Mouse (Mus musculus): ENCODE data around the gene Atg4c. TPM values are rescaled to one million over a fixed set of nuclear protein-coding genes. Genes with fewer than 3 reads are reported as not detected.

The Atg4c gene
- polyA plus RNA-seq, 1 experiment from 2014 or later, result 10.9 TPM

DNA sequence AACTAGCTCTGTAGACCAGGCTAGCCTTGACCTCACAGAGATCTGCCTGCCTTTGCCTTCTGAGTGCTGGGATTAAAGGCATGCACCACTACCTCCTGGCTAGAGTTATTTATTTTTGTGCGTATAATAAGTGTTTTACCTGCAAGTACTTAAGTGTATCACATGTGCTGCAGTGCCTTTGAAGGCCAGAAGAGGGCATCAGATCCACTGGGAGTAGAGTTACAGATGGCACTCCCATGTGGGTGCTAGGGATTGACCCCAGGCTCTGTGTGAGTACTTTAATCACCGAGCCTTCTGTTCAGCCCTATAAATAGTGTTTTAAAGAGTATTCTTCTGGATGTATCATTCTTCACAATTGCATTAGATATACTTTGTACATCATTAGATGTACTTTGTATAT, 44.6 kb downstream of the Atg4c start:
- H3K36me3 ChIP-seq, result peaks cover 20% of the 10 kb centered on the region
- H3K27ac ChIP-seq, result no peak overlapping the region
- no peak overlapping the region for H3K4me3 ChIP-seq
- no peaks in the 10 kb centered on the region for H3K4me1 ChIP-seq
- no peak for DNase-seq (ENCODE audit: low spot score)
- H3K27me3 ChIP-seq (ENCODE audit: insufficient read depth, poor library complexity, severe bottlenecking), result no peaks in the 10 kb centered on the region
- 91% methylated on average over 2 of the region's 2 CpGs for WGBS
- no peaks in the 10 kb centered on the region for H3K9me3 ChIP-seq

DNA sequence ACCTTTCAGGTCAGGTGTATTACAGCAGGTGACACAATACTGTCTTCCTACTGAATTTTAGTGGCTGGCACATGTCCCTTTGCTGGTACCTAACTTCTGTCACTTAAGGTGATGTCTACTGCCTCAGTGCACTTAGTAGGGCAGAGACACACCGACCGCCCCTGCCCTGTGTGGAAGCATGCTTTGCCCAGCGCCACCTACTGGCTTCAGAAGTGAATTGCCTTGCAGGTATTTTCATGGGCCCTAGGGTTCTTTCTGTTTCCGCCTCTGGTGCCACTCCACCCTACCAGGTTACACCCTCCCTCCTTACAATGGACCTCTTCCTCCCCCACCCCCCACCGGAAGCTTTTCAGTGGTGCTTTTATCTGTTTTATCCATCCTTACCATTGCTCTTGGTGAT, 47.9 kb downstream of the Atg4c start:
- Histone ChIP-seq H3K27me3 (ENCODE audit: insufficient read depth, poor library complexity, severe bottlenecking) (no peaks in the 10 kb centered on the region), H3K4me1 (no peaks in the 10 kb centered on the region), H3K4me3 (no peak overlapping the region), H3K9me3 (no peaks in the 10 kb centered on the region), H3K36me3 (peaks cover 20% of the 10 kb centered on the region), H3K27ac (no peak overlapping the region)
- 44% methylated on average over 5 of the region's 5 CpGs for WGBS
- DNase-seq (ENCODE audit: low spot score), result no peak

DNA sequence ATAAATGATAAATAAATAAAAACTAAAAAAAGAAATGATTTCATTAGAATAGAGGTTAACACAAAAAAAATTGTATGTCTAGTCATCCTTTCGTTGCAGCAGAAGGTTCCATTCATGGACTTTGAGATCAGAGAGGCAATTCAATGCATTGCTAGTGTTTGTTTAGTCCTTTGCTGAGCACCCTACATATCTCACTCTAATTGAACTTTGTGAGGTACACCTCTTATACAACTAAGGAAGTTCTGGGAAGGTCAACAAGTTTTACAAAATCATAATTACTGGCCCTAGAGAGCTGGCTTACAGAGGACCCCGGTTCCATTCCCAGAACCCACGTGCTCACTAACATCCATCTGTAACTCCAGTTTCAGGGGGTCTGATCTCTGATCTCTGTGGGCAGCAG, 55.6 kb downstream of the Atg4c start:
- WGBS, result 96% methylated on average over 3 of the region's 3 CpGs
- Histone ChIP-seq H3K4me1 (no peaks in the 10 kb centered on the region), H3K9me3 (no peaks in the 10 kb centered on the region), H3K4me3 (no peak overlapping the region), H3K27ac (no peak overlapping the region), H3K36me3 (no peaks in the 10 kb centered on the region), H3K27me3 (ENCODE audit: insufficient read depth, poor library complexity, severe bottlenecking) (no peaks in the 10 kb centered on the region)
- no peak for DNase-seq (ENCODE audit: low spot score)

DNA sequence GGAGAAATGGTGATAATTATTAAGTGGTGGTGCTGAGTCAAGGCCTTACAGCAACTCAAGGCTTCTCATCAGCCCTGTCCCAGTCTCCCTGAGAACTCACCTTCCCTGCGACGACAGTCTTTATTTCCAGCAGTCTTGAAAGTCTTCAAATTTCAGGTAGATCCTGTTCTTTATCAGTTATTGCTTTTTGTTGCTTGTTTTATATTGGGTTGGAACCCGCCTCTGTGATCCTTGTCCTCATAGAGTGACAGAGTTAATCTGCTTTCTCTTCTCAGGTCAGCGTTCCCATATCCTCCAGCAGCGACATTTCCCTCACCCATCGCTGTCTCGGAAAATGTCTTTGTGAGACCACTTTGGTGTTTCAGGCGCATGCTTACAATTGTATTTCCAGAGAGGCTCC, 56.1 kb downstream of the Atg4c start:
- Histone ChIP-seq H3K27me3 (ENCODE audit: insufficient read depth, poor library complexity, severe bottlenecking) (no peaks in the 10 kb centered on the region), H3K4me3 (no peak overlapping the region), H3K27ac (no peak overlapping the region), H3K36me3 (no peaks in the 10 kb centered on the region), H3K4me1 (no peaks in the 10 kb centered on the region), H3K9me3 (no peaks in the 10 kb centered on the region)
- 90% methylated on average over 8 of the region's 8 CpGs for WGBS
- DNase-seq (ENCODE audit: low spot score), result peak; percentile 53

DNA sequence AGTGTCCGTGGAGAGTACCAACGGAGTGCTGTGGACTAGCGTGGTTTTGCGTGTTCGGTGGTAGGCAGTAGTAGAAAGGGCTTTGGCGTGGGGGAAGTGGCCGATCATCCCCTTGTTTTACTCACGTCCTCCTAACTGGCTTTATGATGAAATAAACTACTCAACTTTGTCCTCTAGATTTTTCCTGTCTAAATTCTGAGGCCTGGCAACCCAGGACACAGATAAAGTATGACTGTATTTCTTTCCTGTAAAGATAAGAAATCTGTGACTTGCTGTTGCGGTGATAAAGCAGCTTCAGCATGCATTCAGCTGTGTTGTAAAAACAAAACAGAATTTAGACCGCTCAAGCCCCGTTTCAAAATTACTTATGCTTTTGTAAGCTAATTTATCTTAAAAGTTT, 59.2 kb downstream of the Atg4c start:
- WGBS, result 83% methylated on average over 11 of the region's 11 CpGs
- DNase-seq (ENCODE audit: low spot score), result no peak
- no peak overlapping the region for H3K4me3 ChIP-seq
- H3K36me3 ChIP-seq, result no peaks in the 10 kb centered on the region
- H3K27ac ChIP-seq, result no peak overlapping the region
- no peaks in the 10 kb centered on the region for H3K9me3 ChIP-seq
- no peaks in the 10 kb centered on the region for H3K4me1 ChIP-seq
- no peaks in the 10 kb centered on the region for H3K27me3 ChIP-seq (ENCODE audit: insufficient read depth, poor library complexity, severe bottlenecking)

DNA sequence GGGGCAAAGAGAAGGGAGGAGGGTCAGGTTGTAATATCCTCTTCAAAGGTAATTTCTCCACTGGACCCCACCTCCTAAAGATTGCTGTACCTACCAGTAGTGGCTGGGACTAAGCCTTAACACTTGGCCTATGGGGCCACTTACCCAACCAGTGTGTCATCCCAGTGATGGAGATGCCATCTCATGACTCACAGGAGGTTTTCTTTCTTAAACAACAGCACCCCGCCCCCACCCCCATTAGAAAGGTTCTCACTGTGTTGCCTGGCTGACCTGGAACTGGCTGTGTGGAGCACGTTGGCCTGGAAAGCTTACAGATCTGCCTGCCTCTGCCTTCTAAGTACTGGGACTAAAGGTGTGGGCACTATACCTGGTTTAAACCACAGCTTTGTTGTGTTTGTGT, 69.5 kb downstream of the Atg4c start:
- Histone ChIP-seq H3K4me3 (no peak overlapping the region), H3K36me3 (no peaks in the 10 kb centered on the region), H3K9me3 (no peaks in the 10 kb centered on the region), H3K27ac (no peak overlapping the region), H3K4me1 (no peaks in the 10 kb centered on the region), H3K27me3 (ENCODE audit: insufficient read depth, poor library complexity, severe bottlenecking) (no peaks in the 10 kb centered on the region)
- WGBS, result 80% methylated on average over 2 of the region's 2 CpGs
- DNase-seq (ENCODE audit: low spot score), result no peak

DNA sequence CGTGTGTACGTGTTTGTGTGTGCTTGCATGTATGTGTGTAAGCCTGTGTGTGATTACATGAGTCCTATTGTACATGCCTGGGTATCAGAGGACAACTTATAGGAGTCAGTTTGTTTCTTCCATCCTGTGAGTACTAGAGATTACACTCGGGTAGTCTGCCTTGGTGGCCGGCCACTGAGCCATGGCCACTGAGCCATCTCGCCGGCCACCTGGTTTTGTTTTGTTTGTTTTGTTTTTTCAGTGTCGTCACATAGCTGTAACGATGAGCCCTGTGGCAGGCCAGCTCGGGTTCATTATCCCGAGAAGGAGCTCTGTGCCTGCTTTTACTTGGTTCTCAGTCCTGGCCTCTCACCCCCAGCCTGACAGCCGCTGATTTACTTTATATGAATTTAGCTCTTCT, 69.9 kb downstream of the Atg4c start:
- H3K4me1 ChIP-seq, result no peaks in the 10 kb centered on the region
- 65% methylated on average over 11 of the region's 11 CpGs for WGBS
- no peaks in the 10 kb centered on the region for H3K27me3 ChIP-seq (ENCODE audit: insufficient read depth, poor library complexity, severe bottlenecking)
- no peaks in the 10 kb centered on the region for H3K9me3 ChIP-seq
- no peak overlapping the region for H3K27ac ChIP-seq
- H3K36me3 ChIP-seq, result no peaks in the 10 kb centered on the region
- no peak overlapping the region for H3K4me3 ChIP-seq
- no peak for DNase-seq (ENCODE audit: low spot score)

DNA sequence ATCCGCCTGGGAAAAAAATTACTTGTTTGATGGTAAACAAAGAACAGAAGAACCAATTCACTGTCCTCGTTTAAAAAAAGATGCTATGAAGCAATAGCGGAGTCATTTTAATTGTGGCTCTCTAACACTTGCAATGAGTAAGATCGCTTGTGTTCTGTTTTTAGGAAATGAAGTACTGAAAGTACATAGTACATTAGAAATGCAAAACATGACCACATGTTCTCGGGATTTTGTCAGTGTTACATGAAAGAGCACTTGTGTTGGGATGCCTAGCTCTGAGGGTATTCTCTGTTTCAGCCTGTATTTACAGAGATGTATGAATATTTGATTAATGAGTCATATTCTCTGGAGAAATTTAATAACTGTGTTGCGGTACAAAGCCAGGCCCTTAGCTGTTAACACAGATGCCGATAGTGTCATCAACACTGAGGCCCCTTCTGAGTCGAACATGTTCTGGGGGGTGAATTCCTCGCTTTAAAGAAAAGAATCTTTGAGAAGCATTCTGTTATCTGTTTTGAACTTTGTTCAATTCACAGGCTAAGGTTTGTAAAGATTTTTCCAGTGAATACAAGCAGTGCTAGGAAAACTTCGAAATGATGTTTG, 73.2 kb downstream of the Atg4c start:
- WGBS, result 84% methylated on average over 10 of the region's 10 CpGs
- Histone ChIP-seq H3K4me1 (no peaks in the 10 kb centered on the region), H3K36me3 (0 out of 2 replicates have a peak, but pooled peaks cover 5% of the 10 kb centered on the region), H3K4me3 (no peak overlapping the region), H3K27me3 (ENCODE audit: insufficient read depth, poor library complexity, severe bottlenecking) (no peaks in the 10 kb centered on the region), H3K9me3 (no peaks in the 10 kb centered on the region), H3K27ac (no peak overlapping the region)
- no peak for DNase-seq (ENCODE audit: low spot score)

DNA sequence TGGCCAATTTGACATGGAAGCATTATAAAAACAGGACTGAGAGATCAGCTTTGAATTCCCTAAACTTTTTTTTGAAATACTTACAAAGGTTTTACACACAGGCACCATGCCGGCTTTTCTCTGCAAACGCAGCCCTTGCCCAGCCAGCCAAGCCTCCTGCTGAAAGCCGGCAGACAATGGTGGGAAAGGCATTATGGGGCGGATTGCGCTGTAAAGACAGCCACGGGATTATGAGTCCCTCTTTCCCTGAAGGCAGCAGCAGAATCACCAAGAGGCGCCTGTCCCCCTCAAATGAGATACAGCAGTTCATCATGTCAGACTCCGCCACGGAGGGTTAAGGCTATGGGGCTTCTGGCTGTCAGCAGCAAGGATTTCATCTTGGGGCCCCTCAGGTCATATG, 79.1 kb downstream of the Atg4c start:
- Histone ChIP-seq H3K27ac (no peak overlapping the region), H3K9me3 (no peaks in the 10 kb centered on the region), H3K4me1 (no peaks in the 10 kb centered on the region), H3K36me3 (0 out of 2 replicates have a peak, but pooled peaks cover 5% of the 10 kb centered on the region), H3K27me3 (ENCODE audit: insufficient read depth, poor library complexity, severe bottlenecking) (no peaks in the 10 kb centered on the region), H3K4me3 (no peak overlapping the region)
- WGBS, result 60% methylated on average over 9 of the region's 9 CpGs
- DNase-seq (ENCODE audit: low spot score), result no peak

DNA sequence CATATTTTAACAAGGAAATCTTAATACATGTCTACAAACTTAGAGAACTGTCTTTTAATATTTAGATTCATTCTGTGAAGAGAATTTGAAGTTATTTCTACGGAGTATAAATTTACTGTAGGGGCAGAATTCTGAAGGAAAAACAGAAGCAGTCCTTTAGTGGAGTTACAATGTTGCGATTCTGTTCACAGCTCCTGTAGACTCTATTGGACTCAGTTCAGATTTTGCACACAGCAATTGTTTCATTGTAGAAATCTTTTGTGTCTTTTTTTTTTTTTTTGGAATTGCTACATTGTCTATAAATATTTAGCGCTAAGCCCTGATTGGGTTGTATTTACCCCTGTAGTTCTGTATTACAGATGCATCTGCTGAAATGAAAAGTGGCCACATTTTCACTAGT, 79.7 kb downstream of the Atg4c start:
- 89% methylated on average over 3 of the region's 3 CpGs for WGBS
- Histone ChIP-seq H3K4me3 (no peak overlapping the region), H3K4me1 (0 out of 2 replicates have a peak, but pooled peaks cover 3% of the 10 kb centered on the region), H3K9me3 (no peaks in the 10 kb centered on the region), H3K36me3 (0 out of 2 replicates have a peak, but pooled peaks cover 5% of the 10 kb centered on the region), H3K27ac (no peak overlapping the region), H3K27me3 (ENCODE audit: insufficient read depth, poor library complexity, severe bottlenecking) (no peaks in the 10 kb centered on the region)
- DNase-seq (ENCODE audit: low spot score), result no peak

DNA sequence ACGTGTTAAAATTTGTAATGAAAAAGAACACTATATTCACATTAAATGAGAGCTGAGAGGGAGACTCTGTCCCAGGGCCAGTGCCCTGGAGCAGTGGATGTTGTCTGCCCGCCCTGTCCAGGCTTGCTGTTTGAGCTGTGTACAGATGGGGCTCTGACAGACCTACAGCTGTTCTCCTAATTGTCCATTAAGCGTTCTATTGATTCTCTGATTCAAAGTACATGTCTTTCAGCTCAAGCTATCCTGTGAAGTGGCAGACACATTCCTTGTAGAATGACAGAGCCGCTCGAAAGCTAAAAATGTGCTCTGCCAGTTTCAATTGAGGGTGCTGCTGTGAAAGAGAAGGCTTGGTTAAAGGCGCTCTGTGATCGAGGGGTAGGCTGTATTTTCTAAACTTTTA, 80.2 kb downstream of the Atg4c start:
- Histone ChIP-seq H3K36me3 (0 out of 2 replicates have a peak, but pooled peaks cover 5% of the 10 kb centered on the region), H3K27ac (no peak overlapping the region), H3K9me3 (no peaks in the 10 kb centered on the region), H3K4me3 (no peak overlapping the region), H3K27me3 (ENCODE audit: insufficient read depth, poor library complexity, severe bottlenecking) (no peaks in the 10 kb centered on the region), H3K4me1 (0 out of 2 replicates have a peak, but pooled peaks cover 3% of the 10 kb centered on the region)
- no peak for DNase-seq (ENCODE audit: low spot score)
- WGBS, result 66% methylated on average over 7 of the region's 7 CpGs

DNA sequence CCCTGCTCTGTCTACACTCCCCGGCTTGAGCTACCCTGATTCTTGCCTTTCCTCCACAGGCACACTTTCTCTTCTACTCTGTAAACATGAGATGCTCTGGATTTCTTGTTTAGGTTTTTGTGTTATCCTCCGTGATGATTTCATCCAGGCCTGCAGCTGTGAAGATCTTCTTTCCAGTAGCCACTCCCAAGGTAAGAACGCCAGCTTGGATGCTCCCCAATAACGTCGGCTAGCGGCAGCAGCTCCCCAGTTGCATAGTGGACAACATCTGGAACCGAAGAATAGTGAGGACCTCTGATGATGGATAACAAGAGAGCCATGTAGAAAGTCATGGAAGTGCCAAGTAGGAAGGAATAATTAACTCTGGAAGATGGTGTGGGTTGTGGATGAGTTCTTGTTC, 85.1 kb downstream of the Atg4c start:
- Histone ChIP-seq H3K36me3 (no peaks in the 10 kb centered on the region), H3K27ac (no peak overlapping the region), H3K4me1 (0 out of 2 replicates have a peak, but pooled peaks cover 3% of the 10 kb centered on the region), H3K9me3 (no peaks in the 10 kb centered on the region), H3K27me3 (ENCODE audit: insufficient read depth, poor library complexity, severe bottlenecking) (no peaks in the 10 kb centered on the region), H3K4me3 (no peak overlapping the region)
- WGBS, result 79% methylated on average over 7 of the region's 7 CpGs
- no peak for DNase-seq (ENCODE audit: low spot score)

DNA sequence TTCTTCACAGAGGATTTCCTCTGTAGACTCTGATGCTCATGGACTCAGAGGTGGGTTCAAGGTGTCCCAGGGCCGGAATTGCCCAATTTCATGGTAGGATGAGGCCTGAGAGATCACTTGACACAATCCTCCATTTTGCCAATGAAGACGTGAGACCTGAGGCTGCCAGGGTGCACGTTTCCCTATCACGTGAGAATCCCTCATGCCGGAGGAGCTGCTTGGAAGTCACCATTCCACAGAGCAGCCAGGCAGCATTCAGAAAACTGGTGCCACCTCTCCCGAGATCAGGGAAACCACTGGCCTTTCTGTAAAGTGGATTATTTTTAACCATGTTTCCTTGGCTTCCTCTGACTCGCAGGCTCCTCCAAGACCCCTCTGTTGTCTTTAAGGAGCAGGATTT, 88.0 kb downstream of the Atg4c start:
- Histone ChIP-seq H3K27ac (no peak overlapping the region), H3K36me3 (no peaks in the 10 kb centered on the region), H3K4me1 (0 out of 2 replicates have a peak, but pooled peaks cover 3% of the 10 kb centered on the region), H3K4me3 (no peak overlapping the region), H3K9me3 (no peaks in the 10 kb centered on the region), H3K27me3 (ENCODE audit: insufficient read depth, poor library complexity, severe bottlenecking) (no peaks in the 10 kb centered on the region)
- 73% methylated on average over 7 of the region's 7 CpGs for WGBS
- no peak for DNase-seq (ENCODE audit: low spot score)

DNA sequence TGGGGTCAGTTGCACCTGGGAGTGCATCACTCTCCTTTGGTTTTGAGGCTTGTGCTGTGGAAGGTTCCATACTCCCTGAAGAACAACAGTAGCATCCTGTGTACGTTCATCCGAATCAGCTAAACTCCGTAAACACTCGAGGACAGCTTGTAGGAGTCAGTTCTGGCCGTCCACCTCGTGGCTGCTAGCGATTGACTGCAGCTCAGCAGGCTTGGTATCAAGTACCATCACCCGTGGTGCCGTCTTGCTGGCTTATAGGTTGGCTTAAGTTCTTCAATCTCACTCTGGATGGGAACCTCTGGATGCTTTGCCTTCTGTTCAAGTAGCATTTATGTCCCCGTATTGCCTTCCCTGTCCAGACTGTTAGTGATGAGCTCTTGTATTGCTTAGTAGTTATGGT, 95.6 kb downstream of the Atg4c start:
- Histone ChIP-seq H3K27me3 (ENCODE audit: insufficient read depth, poor library complexity, severe bottlenecking) (no peaks in the 10 kb centered on the region), H3K4me1 (no peaks in the 10 kb centered on the region), H3K4me3 (no peak overlapping the region), H3K36me3 (no peaks in the 10 kb centered on the region), H3K9me3 (no peaks in the 10 kb centered on the region), H3K27ac (no peak overlapping the region)
- WGBS, result 81% methylated on average over 10 of the region's 10 CpGs
- DNase-seq (ENCODE audit: low spot score), result no peak
